Mouse (Mus musculus) mouse embryonic stem cell (cell line): Measurements from ENCODE around the gene Gpr160.
"Not testable (repeated sequence)": the region's sequence is repeated elsewhere in the genome, so short reads cannot be mapped to it uniquely, and the experiment has no call there.

Experiments
- in situ Hi-C, 2 experiments: fragments of 300-500 bp; cut with MboI; formaldehyde crosslinking; loops; 1 replicate in 1 of 2; 3 replicates in 1 of 2; pipeline ENCODE4 v1.14.3; 2019 to 2020; ENCODE audit warnings: low sequenced_read_pairs in 2 of 2, low pct_unique_long_range_greater_than_20kb in 1 of 2, mixed read lengths in 1 of 2; ENCODE audit not compliant: unreplicated experiment in 1 of 2

The Gpr160 gene

DNA sequence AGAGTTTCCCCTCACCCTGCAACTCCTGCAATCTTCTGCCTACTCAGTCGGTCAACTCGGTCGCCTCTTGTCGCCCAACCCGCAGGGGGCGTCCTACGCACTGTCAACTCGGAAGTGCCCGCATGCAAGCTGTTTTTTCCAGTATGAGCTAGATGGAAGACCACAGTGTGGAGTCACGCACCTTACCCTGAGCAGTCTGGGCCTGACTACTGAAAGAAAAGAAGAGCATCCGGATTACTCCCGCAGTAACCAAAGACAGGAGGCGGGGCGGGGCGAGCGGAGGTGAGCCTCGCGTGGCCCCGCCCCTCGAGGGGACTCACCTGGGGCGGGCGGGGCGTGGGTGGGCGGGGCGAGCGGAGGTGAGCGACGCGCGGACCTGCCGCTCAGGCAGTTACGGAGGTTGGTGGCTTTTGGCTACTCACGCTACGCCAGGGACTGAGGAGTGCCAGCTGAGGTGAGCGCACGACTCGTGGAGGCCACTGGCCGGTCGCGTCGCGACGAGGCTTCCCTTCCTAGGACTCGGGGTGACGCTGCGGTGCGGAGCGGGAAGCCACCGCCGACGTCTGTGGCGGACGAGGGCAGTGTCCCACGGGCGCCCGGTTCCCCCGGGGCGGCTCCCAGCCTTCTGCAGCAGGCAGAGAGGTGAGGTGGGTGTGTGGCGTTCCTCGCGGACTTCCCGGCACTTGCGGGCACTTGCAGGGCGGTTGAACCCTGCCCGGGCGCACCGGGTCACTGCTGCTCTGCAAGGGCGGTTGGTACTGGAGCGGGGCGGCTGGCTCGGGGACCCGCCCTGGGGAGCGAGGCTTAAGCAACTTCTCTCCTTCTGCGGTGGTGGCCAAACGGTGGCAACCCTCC lies at the start of gene Gpr160:
Gpr160 (plus strand) TSS at position 347 of the 855 bp plus-strand sequence.
- in situ Hi-C loops = no loop called here

DNA sequence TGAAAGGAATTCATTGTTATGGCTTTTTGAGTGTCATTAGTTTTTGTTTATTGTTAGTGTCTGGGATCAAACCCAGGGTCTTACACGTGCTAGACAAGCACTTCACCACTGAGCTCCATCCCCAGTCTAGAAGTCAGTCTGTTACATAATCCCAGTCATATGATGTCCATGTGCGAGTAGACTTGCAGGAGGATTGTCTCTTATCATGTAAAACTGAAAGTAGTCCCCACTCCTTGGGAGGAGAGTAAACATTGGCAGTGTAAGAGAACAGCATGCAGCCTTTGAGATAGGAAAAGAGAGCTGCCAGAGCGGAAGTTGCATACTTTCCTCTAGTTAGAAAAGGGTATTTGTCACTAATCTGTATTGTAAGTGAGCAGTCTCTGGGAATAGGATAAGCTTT lies 42.9 kb upstream of the Gpr160 start:
- in situ Hi-C loops = no loop called here

DNA sequence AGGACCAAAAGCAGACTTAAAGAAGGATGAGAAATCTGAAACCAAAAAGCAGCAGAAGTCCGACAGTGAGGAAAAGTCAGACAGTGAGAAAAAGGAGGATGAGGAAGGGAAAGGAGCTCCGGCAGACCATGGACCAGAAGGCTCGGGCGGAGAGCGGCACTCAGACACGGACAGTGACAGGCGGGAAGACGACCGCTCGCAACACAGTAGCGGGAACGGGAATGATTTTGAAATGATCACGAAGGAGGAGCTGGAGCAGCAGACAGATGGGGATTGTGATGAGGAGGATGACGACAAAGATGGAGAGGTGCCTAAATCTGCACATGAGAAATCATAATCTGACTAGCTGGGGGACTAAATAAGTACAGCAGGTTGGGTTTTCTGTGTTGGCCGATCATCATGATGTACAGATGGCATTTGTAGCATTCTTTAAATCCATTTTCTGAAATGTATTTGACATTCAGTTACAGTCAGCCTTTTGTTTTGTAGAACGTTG lies 37.1 kb upstream of the Gpr160 start:
- in situ Hi-C loops = no loop called here

DNA sequence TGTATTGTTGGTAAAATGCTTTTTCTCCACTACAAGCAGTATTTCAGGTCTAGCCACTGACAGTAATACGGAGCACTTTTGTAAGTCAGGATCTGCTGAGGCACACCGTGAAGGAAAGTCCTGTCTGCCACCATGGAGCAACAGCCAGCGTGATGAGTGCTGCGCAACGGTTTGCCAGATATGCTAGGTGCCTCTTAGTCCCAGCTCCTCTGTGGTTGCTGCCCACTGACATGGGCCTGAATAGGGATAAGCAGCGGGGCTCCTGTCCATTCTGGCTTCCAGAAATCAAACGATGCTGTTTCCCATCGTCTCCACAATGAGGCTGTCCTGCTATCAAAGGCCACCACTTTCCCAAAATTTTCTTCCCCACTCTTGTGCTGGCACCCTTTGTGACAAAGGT lies 33.6 kb upstream of the Gpr160 start:
- in situ Hi-C loops = no loop called here

DNA sequence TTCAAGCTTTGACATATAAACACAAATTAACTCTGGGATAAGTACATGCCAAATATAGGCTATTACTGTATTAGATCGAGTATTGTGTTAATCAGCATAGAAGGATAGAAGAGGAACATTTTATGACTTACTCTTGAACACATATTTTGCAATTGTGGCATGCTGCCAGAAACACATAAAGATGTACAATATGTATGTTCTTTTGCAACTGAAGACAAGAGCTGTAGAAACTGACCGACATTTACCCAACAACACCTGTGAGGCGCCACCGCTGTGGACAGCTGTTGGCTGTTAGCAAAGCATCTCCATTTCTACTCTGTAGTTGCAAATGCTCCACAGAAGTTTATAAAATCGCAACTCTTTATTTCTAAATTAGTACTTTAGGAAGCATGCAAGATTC lies 29.7 kb upstream of the Gpr160 start:
- in situ Hi-C loops = no loop called here

DNA sequence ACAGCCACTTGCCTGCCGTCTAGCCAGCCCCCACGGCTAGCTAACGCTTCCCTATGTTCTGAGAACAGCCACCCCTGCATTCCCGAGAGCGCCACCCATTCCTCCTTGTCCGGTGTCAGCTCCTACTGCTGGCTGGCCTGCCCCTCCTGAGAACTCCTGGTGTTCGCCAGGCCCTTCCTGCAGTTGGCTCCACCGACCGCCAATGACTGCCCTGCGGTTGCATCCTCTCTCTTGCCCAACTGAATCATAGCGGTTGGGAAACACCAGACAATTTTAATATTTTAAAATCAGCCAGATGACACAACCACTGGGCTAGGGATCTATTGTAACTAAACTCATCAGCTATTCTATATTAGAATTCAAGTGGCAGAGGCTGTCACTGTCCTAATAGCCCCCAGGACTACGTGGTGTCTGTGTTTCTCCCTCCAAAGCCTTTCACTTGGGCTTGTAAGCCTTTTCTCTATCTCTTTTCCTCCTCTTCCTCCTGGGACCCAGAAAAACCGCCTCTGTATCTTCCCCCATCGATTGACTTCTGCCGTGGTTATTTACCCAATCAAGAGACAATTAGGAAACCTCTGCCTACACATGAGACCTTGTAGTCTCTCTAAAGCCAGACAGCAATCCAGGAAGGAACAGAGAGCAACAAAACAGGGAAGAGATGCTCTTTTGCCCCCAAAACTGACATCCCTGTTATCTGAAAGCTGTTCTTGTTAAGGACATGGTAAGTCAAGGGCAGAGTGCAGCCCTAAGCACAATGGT lies 23.7 kb upstream of the Gpr160 start:
- in situ Hi-C loops = no loop called here

DNA sequence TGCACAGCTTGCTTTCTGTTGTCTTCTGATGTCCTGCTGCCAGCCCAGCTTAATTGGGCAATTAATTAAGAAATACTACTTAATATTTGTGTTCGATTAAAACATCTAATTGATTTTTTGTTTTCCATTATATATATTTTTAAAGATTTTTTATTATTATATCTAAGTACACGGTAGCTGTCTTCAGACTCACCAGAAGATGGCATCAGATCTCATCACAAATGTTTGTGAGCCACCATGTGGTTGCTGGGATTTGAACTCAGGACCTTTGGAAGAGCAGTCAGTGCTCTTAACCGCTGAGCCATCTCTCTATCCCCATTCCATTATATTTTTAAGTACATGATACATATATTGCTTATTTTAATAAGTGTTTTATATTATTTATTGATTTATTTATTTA lies 22.5 kb upstream of the Gpr160 start:
- in situ Hi-C loops = no loop called here

DNA sequence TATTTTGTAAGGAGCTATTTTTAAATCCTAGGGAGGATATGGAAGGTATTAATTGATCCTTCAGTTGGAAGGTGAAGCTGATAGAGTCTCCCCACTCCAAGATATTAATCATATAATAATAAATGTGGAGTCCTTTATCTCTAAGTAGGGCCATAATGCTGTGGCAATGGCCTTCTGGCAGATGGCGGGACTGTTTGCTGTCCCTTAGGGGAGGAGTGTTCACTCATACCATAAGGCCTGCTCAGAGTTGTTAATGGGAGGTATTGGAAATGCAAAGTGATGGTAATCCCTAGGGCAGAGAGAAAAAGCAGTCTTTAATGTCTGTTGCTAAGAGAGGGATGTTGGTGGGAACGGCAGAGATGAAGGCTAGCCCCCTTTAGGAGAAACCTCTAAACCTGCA lies 10.0 kb upstream of the Gpr160 start:
- in situ Hi-C loops = no loop called here

DNA sequence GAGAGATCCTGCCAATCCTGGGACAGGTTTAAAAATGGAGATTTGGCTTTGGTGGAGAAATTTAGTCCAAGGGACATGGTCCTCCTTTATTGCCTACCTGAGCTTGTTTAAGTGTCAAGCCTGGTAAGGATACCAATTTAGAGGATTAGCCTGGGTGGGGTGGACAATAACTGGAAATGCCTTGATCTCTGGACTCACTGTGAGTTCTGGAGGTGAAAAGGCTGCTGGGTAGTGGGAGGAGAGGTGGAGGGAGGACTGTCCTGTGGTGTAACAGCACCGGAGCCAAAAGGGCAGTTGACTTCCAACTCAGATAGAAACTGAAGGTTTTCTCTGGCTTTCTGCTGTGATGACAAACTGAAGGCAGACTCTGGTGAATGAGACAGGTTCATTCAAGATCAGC lies 8.3 kb upstream of the Gpr160 start:
- in situ Hi-C loops = no loop called here

DNA sequence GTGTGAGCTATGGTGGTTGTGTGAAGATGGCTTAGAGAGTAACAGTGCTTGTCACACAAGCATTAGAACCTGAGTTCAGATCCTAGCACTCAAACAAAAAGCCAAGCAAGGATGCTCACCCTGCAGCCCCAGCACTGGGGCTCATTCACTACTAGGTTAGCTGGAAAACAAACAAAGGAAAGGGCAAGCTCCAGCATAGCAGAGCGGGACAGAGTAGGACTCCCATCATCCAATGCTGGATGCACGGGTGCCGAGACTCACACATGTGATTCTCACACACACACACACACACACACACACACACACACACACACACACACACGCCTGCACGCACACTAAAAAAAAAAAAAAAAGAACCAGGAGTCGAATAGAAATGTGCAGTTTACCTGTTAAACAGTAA lies 4.3 kb upstream of the Gpr160 start:
- in situ Hi-C loops = no loop called here

DNA sequence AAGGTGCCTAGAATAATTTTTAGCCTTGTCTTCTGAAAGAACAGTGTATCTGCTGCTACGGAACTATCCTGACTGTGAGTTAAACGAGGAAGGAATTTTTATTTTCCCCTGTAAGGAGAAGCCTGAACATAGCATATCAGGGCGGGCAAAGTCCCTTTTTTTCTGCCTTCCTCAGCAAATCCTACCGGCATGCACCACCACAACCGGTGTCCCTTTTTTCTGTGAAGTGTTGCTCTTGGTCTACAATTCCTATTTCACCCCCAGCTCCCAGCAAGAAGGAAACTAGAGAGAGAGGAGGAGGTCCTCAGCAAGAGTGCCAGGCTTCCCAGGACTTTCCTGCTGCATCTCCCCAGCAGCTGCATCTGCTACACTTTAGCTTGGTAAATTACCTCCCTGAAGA lies 2.2 kb upstream of the Gpr160 start:
- in situ Hi-C loops = no loop called here

DNA sequence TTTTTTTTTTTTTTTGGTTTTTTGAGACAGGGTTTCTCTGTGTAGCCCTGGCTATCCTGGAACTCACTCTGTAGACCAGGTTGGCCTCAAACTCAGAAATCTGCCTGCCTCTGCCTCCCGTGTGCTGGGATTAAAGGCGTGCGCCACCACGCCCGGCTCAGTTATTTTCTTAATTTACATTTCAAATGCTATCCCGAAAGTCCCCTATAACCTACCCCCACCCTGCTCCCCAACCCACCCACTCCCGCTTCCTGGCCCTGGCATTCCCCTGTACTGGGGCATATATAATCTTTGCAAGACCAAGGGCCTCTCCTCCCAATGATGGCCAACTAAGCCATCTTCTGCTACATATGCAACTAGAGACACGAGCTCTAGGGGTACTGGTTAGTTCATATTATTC lies 3.8 kb downstream of the Gpr160 start:
- in situ Hi-C loops = not testable (repeated sequence)

DNA sequence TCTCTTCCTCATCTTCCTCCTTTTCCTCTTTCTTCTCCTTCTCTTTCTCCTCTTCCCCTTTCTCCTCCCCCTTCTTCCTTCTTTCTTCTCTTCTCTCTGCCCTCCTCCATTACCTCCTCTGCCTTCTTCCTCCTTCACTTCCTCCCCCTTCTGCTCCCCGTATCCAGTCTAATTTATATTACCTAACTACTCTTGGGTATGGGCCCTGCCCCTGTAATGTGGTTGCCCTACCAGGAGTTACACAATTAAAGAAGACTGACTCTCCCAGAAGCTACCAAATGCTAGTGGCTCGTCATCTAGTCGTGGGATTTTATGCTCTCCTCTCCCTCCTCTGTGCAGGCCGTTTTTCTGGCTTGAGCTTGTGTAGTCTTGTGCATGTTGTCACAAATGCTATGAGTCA lies 5.0 kb downstream of the Gpr160 start:
- in situ Hi-C loops = no loop called here

DNA sequence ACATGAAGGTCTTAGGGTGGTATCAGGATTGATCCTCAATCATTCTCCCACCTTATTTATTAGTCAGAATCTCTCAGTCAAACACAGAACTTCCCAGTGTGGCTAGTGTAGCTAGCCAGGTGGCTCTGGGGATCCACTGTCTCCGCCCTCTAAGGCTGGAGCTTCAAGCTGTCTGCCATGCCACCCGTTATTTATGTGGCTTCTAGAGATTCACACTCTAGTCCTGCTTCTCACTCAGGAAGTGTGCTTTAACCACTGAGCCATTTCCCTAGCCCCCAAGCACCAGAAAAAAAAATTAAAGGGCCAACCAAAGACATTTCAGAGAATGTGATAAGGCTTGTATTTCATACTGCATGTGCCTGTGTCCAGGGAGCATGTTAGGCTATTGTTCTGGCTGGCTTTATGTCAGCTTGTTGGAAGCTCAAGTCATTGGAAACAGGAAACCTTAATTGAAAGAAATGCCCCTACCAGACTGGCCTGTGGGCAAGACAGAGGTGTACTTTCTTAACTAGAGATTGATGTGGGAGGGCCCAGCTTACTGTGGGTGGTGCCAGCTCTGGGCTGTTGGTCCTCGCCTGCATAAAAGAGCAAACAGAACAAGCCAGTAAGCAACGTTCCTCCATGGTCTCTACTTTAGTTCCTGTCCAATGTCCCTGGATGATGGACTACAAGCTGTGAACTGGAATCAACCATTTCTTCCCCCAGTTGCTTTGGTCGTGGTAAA lies 8.1 kb downstream of the Gpr160 start:
- in situ Hi-C loops = no loop called here

DNA sequence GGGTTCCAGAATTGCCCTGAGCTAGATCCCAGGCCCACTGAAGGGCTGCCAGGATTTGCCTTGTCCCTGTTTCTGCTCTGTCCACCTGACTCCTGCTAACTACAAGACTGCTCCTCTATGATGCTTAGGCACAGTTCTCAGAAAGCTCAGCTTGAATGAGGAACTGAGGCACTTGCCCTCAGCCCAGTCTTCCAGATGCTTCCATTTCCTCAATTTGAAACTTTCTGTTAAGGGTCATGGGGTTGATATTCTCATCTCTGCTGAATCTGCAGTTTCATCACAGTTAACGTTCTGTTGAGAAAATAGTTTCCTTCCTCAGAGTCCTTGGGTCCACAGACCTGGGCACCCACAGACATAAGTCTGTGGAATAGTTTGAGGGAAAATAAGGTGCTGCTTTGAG lies 8.9 kb downstream of the Gpr160 start:
- in situ Hi-C loops = no loop called here

DNA sequence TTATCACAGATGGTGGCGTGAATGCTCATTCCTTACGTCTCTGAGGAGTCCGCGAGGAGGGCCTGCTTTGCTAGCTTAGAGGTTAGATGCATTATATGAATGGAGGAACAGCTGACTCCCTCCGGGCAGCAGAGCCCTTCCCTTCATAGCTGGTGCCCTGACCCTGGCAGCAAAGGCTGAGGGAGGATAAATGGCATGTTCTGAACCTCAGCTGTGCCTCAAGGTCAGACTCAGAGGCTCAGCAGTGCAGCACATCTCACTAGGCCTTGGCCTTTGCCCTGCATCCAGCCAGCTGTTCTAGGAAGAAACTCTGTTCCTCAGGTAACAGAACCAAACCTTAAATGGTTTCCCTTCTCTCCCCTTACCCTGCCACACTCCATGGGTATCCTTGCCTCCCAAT lies 12.4 kb downstream of the Gpr160 start:
- in situ Hi-C loops = no loop called here

DNA sequence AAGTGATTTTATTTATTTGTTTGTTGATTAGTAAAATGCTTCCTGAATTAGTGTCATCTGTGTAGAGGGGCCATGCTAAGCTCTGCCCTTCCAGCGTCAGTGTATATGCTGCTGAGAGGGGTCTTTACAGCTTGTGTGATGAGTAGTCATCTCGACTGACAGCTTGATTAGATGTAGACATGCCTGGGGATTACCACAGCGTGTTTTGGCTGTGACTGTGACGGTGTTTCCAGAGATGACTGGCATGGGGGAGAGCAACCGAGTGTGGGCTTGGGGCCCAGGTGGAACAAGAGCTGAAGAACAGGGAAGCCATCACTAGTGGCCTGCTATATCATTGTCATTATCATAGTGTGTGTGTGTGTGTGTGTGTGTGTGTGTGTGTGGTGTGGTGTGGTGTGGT lies 12.9 kb downstream of the Gpr160 start:
- in situ Hi-C loops = no loop called here

DNA sequence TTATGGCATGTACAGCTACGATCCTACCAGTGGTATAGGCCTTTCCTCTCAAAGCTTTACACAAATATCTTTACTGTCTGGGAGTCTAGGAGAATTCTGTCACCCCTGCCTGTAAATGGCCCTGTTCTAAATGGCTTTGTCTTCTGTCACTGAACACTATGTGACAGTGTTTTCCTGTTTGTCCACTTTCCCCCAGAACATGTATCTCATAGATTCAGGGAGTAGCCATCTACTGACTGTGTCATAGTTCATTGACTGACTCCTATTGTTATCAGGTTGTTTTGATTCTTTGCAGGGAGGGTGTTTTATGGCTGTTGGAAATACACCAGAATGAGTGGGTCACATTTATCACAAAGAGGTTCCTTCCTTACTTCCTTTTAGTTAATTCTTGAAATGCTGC lies 14.2 kb downstream of the Gpr160 start:
- in situ Hi-C loops = no loop called here

DNA sequence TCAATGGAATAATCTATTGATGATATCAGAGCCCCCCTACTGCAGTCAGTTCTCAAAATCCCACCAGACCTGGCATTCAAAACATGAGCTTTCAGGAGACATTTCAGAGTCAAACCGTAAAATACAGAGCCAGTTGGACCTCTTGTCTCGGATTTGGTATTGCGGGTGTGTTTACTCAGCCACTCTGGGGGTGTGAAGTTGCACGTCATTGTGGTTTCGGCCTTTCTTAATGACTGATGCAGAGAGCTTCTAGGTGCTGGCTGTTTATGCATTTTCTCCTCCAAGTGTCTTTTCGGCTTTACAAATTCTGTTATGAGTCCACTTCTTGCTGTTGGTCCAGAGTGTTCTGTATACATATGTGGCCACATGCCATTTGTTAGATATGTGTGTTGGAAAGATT lies 21.0 kb downstream of the Gpr160 start:
- in situ Hi-C loops = no loop called here
